Mouse (Mus musculus): ENCODE data around the gene Taf13. TPM values are rescaled to one million over a fixed set of nuclear protein-coding genes. Genes with fewer than 3 reads are reported as not detected.

The Taf13 gene
- polyA plus RNA-seq, 1 experiment = 1.4 TPM

GRCm38 (mm10) chr3:108572309-108573010, 962 bp downstream of the Taf13 start:
- no peak for TF ChIP-seq GATA1 (IDR thresholded peaks at IDR 0.05; ENCODE audit: borderline replicate concordance, low read length)
- no peak for TF ChIP-seq FLI1 (IDR thresholded peaks at IDR 0.05; ENCODE audit: low read length)

GRCm38 (mm10) chr3:108574018-108574417, 2.5 kb downstream of the Taf13 start:
- Histone ChIP-seq H3K36me3 (replicated peaks; ENCODE audit: low read length) (peaks cover 33% of the 10 kb centered on the region), H3K27me3 (replicated peaks) (no peaks in the 10 kb centered on the region), H3K9me3 (no peaks in the 10 kb centered on the region), H3K4me1 (peaks cover 31% of the 10 kb centered on the region), H3K4me3 (replicated peaks) (no peak overlapping the region)
- TF ChIP-seq FLI1 (IDR thresholded peaks at IDR 0.05; ENCODE audit: low read length) (no peak), GATA1 (IDR thresholded peaks at IDR 0.05; ENCODE audit: borderline replicate concordance, low read length) (no peak)

More at GRCm38 (mm10) chr3:108572309-108573010, 962 bp downstream of the Taf13 start:
- H3K9me3 ChIP-seq = no peaks in the 10 kb centered on the region
- H3K36me3 ChIP-seq (replicated peaks; ENCODE audit: low read length) = peaks cover 20% of the 10 kb centered on the region
- H3K27me3 ChIP-seq (replicated peaks) = no peaks in the 10 kb centered on the region
- peaks cover 46% of the 10 kb centered on the region for H3K4me1 ChIP-seq
- peak overlapping the region; percentile 93 for H3K4me3 ChIP-seq (replicated peaks)

- Histone ChIP-seq H3K36me3 (replicated peaks; ENCODE audit: low read length) (peaks cover 26% of the 10 kb centered on the region), H3K27me3 (replicated peaks) (no peaks in the 10 kb centered on the region)
Measured at GRCm38 (mm10) chr3:108584580-108584979, 13.1 kb downstream of the Taf13 start.

GRCm38 (mm10) chr3:108588446-108588845, 16.9 kb downstream of the Taf13 start:
- Histone ChIP-seq H3K36me3 (replicated peaks; ENCODE audit: low read length) (peaks cover 8% of the 10 kb centered on the region), H3K9me3 (no peaks in the 10 kb centered on the region), H3K4me1 (peaks cover 17% of the 10 kb centered on the region), H3K4me3 (replicated peaks) (no peak overlapping the region), H3K27me3 (replicated peaks) (peaks cover 8% of the 10 kb centered on the region)
- TF ChIP-seq FLI1 (IDR thresholded peaks at IDR 0.05; ENCODE audit: low read length) = no peak
- no peak for TF ChIP-seq GATA1 (IDR thresholded peaks at IDR 0.05; ENCODE audit: borderline replicate concordance, low read length)

More at GRCm38 (mm10) chr3:108584580-108584979, 13.1 kb downstream of the Taf13 start:
- H3K4me1 ChIP-seq = no peaks in the 10 kb centered on the region
- no peaks in the 10 kb centered on the region for H3K9me3 ChIP-seq
- H3K4me3 ChIP-seq (replicated peaks) = no peak overlapping the region
- TF ChIP-seq GATA1 (IDR thresholded peaks at IDR 0.05; ENCODE audit: borderline replicate concordance, low read length) = no peak
- no peak for TF ChIP-seq FLI1 (IDR thresholded peaks at IDR 0.05; ENCODE audit: low read length)

- H3K4me3 ChIP-seq (replicated peaks) = peak within 1 kb of the TSS; percentile 97
- peaks cover 17% of the 10 kb centered on the region for H3K4me1 ChIP-seq
- H3K36me3 ChIP-seq (replicated peaks; ENCODE audit: low read length) = peaks cover 3% of the 10 kb centered on the region
- H3K9me3 ChIP-seq = no peaks in the 10 kb centered on the region
- peaks cover 8% of the 10 kb centered on the region for H3K27me3 ChIP-seq (replicated peaks)
- TF ChIP-seq FLI1 (IDR thresholded peaks at IDR 0.05; ENCODE audit: low read length) (no peak), GATA1 (IDR thresholded peaks at IDR 0.05; ENCODE audit: borderline replicate concordance, low read length) (no peak)
Measured at GRCm38 (mm10) chr3:108590786-108591529, 19.5 kb downstream of the Taf13 start, which contains the start of gene Wdr47. Gene Wdr47 (plus strand): TSS chr3:108591279.

GRCm38 (mm10) chr3:108591530-108592522, 20.3 kb downstream of the Taf13 start:
- peaks cover 3% of the 10 kb centered on the region for H3K36me3 ChIP-seq (replicated peaks; ENCODE audit: low read length)
- H3K9me3 ChIP-seq = no peaks in the 10 kb centered on the region
- peak overlapping the region; percentile 97 for H3K4me3 ChIP-seq (replicated peaks)
- peaks cover 8% of the 10 kb centered on the region for H3K27me3 ChIP-seq (replicated peaks)
- peaks cover 17% of the 10 kb centered on the region for H3K4me1 ChIP-seq
- TF ChIP-seq GATA1 (IDR thresholded peaks at IDR 0.05; ENCODE audit: borderline replicate concordance, low read length) (no peak), FLI1 (IDR thresholded peaks at IDR 0.05; ENCODE audit: low read length) (no peak)

- TF ChIP-seq GATA1 (IDR thresholded peaks at IDR 0.05; ENCODE audit: borderline replicate concordance, low read length) (no peak), FLI1 (IDR thresholded peaks at IDR 0.05; ENCODE audit: low read length) (no peak)
- Histone ChIP-seq H3K27me3 (replicated peaks) (no peaks in the 10 kb centered on the region), H3K36me3 (replicated peaks; ENCODE audit: low read length) (peaks cover 5% of the 10 kb centered on the region), H3K4me1 (peaks cover 4% of the 10 kb centered on the region; the same call in 1 of the 2 replicates), H3K9me3 (no peaks in the 10 kb centered on the region), H3K4me3 (replicated peaks) (no peak overlapping the region)
Measured at GRCm38 (mm10) chr3:108608906-108609305, 37.4 kb downstream of the Taf13 start.

Other genes with a start within 250 kb of the Taf13 start
- gene Mybphl, start 206.8 kb upstream of the Taf13 start, polyA plus RNA-seq (2012; ENCODE audit: insufficient read depth, low replicate concordance) = not detected in 2 replicates
- gene Psrc1, start 187.9 kb upstream of the Taf13 start, polyA plus RNA-seq (2012; ENCODE audit: insufficient read depth, low replicate concordance) = 54.5 and 57.7 TPM in 2 replicates
- gene Celsr2, start 156.1 kb upstream of the Taf13 start, polyA plus RNA-seq (2012; ENCODE audit: insufficient read depth, low replicate concordance) = 7.8 TPM in 2 replicates
- 65.4 and 129 TPM in 2 replicates for gene Sars, start 126.5 kb upstream of the Taf13 start, polyA plus RNA-seq (2012; ENCODE audit: insufficient read depth, low replicate concordance)
- gene 1700013F07Rik, start 37.5 kb upstream of the Taf13 start, polyA plus RNA-seq (2012; ENCODE audit: insufficient read depth, low replicate concordance) = not detected in 2 replicates
- gene 5330417C22Rik, start 35.2 kb upstream of the Taf13 start, polyA plus RNA-seq (2012; ENCODE audit: insufficient read depth, low replicate concordance) = not detected in 2 replicates
- 1.2 and 2.1 TPM in 2 replicates for gene Tmem167b, start 9.2 kb upstream of the Taf13 start, polyA plus RNA-seq (2012; ENCODE audit: insufficient read depth, low replicate concordance)
- 0.12 TPM in 1 of 2 replicates, not detected in the other for gene Wdr47, start 19.6 kb downstream of the Taf13 start, polyA plus RNA-seq (2012; ENCODE audit: insufficient read depth, low replicate concordance)
- 1.1 and 8.2 TPM in 2 replicates for gene Clcc1, start 82.2 kb downstream of the Taf13 start, polyA plus RNA-seq (2012; ENCODE audit: insufficient read depth, low replicate concordance)
- 1.3 and 2.2 TPM in 2 replicates for gene Gpsm2, start 150.6 kb downstream of the Taf13 start, polyA plus RNA-seq (2012; ENCODE audit: insufficient read depth, low replicate concordance)
- not detected in 2 replicates for gene Aknad1, start 168.0 kb downstream of the Taf13 start, polyA plus RNA-seq (2012; ENCODE audit: insufficient read depth, low replicate concordance)